Mouse (Mus musculus): ENCODE measurements around the gene Tmem210.

DNA sequence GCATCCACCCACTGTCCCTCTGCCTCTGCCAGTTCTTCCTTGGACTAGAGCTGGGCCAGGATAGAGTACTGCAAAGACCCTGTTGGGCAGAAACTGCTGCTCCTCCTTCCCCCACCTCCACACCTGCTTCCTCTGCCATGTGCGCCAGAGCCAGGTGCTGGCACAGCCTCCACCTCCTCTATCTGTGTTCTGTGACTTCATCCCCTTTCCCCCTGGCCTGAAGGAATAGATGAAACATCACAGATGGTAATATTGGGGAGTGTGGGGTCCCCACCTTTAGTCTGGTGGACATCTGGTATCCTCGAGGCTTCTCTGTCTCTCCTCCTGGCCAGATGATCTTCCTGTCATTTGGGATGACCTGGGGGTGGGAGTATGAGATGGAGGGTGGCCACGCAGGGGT is 15.5 kb downstream of the Tmem210 start:
- TF ChIP-seq CTCF (IDR thresholded peaks at IDR 0.05; ENCODE audit: control insufficient read depth, insufficient read depth, insufficient replicate concordance, low read depth, low read length) (no peak), POLR2A (IDR thresholded peaks at IDR 0.05; ENCODE audit: control insufficient read depth, low read depth, low read length) (no peak)

Measured in testis, adult 2 months (tissue).